Mouse (Mus musculus) limb, embryonic 14.5 days (tissue): ENCODE results near the gene Gm9837. TPM values are rescaled to one million over a fixed set of nuclear protein-coding genes. Genes with fewer than 3 reads are reported as not detected.

Experiments
- ATAC-seq: fragments of 200-750 bp; cut with Nextera tagmentation; 2 replicates; pipeline ENCODE4 v1.8.0; 2017; ENCODE audit warnings: low read depth, moderate number of reproducible peaks, moderate TSS enrichment; ENCODE audit not compliant: low FRiP score
- DNase-seq: peaks from one replicate; pipeline ENCODE4 v3.0.0-alpha.2; 2015; ENCODE audit warnings: low spot score
- H3K27ac ChIP-seq: fragments of 300-500 bp; sonication (generic); replicated peaks from 2 replicates; pipeline ENCODE4 v1.5.1; 2014; ENCODE audit warnings: low read depth, mild to moderate bottlenecking, low read length, moderate library complexity, mixed read lengths
- H3K27me3 ChIP-seq: fragments of 300-500 bp; sonication (generic); 2 replicates; pipeline ENCODE4 v1.6.1; 2014; ENCODE audit warnings: low read length, mixed read lengths; ENCODE audit not compliant: control insufficient read depth, insufficient read depth
- H3K36me3 ChIP-seq: fragments of 300-500 bp; sonication (generic); 2 replicates; pipeline ENCODE4 v1.6.1; 2014; ENCODE audit warnings: mild to moderate bottlenecking, low read length, moderate library complexity, mixed read lengths; ENCODE audit not compliant: control insufficient read depth, insufficient read depth
- H3K4me1 ChIP-seq: fragments of 300-500 bp; sonication (generic); 2 replicates; pipeline ENCODE4 v1.6.1; 2014; ENCODE audit warnings: antibody characterized with exemption, low read length, mixed read lengths; ENCODE audit not compliant: control insufficient read depth, insufficient read depth
- H3K4me2 ChIP-seq: fragments of 300-500 bp; sonication (generic); replicated peaks from 2 replicates; pipeline ENCODE4 v1.6.1; 2014; ENCODE audit warnings: low read depth, mild to moderate bottlenecking, low read length, moderate library complexity; ENCODE audit not compliant: severe bottlenecking
- H3K4me3 ChIP-seq: fragments of 300-500 bp; sonication (generic); replicated peaks from 2 replicates; pipeline ENCODE4 v1.5.1; 2014; ENCODE audit warnings: low read length
- H3K9ac ChIP-seq: fragments of 300-500 bp; sonication (generic); 2 replicates; pipeline ENCODE4 v1.6.1; 2014; ENCODE audit warnings: mild to moderate bottlenecking, low read depth, low read length, moderate library complexity; ENCODE audit not compliant: severe bottlenecking
- H3K9me3 ChIP-seq: fragments of 300-500 bp; sonication (generic); 2 replicates; pipeline ENCODE4 v1.6.1; 2016; ENCODE audit warnings: low read length; ENCODE audit not compliant: control insufficient read depth
- POLR2A ChIP-seq: fragments of 200-500 bp; IDR thresholded peaks from 2 replicates; pipeline ENCODE4 v1.8.0; 2012; ENCODE audit warnings: inconsistent platforms, mild to moderate bottlenecking, moderate library complexity, borderline replicate concordance; ENCODE audit not compliant: insufficient read depth, insufficient read length; ENCODE audit errors: extremely low read depth
- WGBS: fragments of 180-500 bp; shearing (Covaris S2); extraction: QIAGEN DNeasy Blood & Tissue Kit; methylation state at CpG from one replicate; pipeline ENCODE4 v1.1.7; 2014; 5-methylcytosine and 5-hydroxymethylcytosine counted together
- polyA plus RNA-seq, 2 experiments: library from polyadenylated mRNA; depleted of rRNA in 1 of 2; stranded (reverse) in 1 of 2; unstranded in 1 of 2; fragments of >200 nt; fragmentation: Nextera tagmentation in 1 of 2; extraction: Ambion mirVana in 1 of 2; gene quantifications; 2 replicates each; pipeline versions ENCODE4 v1.2.1 to v1.2.3; 2012 to 2014

Gm9837 gene
- polyA plus RNA-seq, 2 experiments: not detected

GRCm38 (mm10) chr11:53510351-53510750 lies 40.1 kb upstream of the Gm9837 start:
- no peak overlapping the region for H3K9ac ChIP-seq
- no peaks in the 10 kb centered on the region for H3K9me3 ChIP-seq
- H3K4me1 ChIP-seq: no peaks in the 10 kb centered on the region
- no peak overlapping the region for H3K4me3 ChIP-seq
- no peak for TF ChIP-seq POLR2A
- peak; percentile 43 for DNase-seq
- no peaks in the 10 kb centered on the region for H3K36me3 ChIP-seq
- WGBS: 44% methylated on average over 5 of the region's 5 CpGs
- peak; percentile 60; the same call in 1 of the 2 replicates for ATAC-seq
- H3K27ac ChIP-seq: no peak overlapping the region
- no peak overlapping the region for H3K4me2 ChIP-seq
- no peaks in the 10 kb centered on the region for H3K27me3 ChIP-seq

GRCm38 (mm10) chr11:53508591-53508990 lies 38.3 kb upstream of the Gm9837 start:
- ATAC-seq: no peak

DNA sequence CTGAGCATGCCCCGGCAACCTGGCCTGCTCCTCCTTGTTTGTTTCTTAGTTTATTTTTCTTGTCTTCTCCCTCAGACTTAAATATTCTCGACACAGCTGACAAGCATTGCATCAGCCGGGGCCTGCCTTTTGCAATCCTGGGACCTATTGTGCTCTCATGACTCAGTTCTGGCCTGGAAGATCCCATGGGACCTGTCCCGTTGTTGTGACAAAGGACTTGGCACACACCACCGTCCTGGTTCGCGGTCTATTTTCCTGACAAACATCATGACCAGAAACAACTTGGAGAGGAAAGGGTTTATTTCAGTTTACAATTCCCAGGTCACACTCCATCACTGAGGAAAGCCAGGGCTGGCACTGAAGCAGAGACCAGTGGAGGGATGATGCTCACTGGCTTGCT lies 37.9 kb upstream of the Gm9837 start:
- no peak for ATAC-seq
- Histone ChIP-seq H3K9me3 (no peaks in the 10 kb centered on the region), H3K27me3 (no peaks in the 10 kb centered on the region), H3K4me1 (no peaks in the 10 kb centered on the region), H3K4me2 (no peak overlapping the region), H3K4me3 (no peak overlapping the region), H3K9ac (no peak overlapping the region), H3K27ac (no peak overlapping the region), H3K36me3 (no peaks in the 10 kb centered on the region)
- TF ChIP-seq POLR2A: no peak
- no peak for DNase-seq
- WGBS: 74% methylated on average over 7 of the region's 7 CpGs

More at GRCm38 (mm10) chr11:53508591-53508990, 38.3 kb upstream of the Gm9837 start:
- Histone ChIP-seq H3K9me3 (no peaks in the 10 kb centered on the region), H3K4me3 (no peak overlapping the region), H3K27ac (no peak overlapping the region), H3K27me3 (no peaks in the 10 kb centered on the region), H3K36me3 (no peaks in the 10 kb centered on the region), H3K4me2 (no peak overlapping the region), H3K4me1 (no peaks in the 10 kb centered on the region), H3K9ac (no peak overlapping the region)
- no peak for TF ChIP-seq POLR2A
- WGBS: 57% methylated on average over 3 of the region's 3 CpGs
- no peak for DNase-seq

DNA sequence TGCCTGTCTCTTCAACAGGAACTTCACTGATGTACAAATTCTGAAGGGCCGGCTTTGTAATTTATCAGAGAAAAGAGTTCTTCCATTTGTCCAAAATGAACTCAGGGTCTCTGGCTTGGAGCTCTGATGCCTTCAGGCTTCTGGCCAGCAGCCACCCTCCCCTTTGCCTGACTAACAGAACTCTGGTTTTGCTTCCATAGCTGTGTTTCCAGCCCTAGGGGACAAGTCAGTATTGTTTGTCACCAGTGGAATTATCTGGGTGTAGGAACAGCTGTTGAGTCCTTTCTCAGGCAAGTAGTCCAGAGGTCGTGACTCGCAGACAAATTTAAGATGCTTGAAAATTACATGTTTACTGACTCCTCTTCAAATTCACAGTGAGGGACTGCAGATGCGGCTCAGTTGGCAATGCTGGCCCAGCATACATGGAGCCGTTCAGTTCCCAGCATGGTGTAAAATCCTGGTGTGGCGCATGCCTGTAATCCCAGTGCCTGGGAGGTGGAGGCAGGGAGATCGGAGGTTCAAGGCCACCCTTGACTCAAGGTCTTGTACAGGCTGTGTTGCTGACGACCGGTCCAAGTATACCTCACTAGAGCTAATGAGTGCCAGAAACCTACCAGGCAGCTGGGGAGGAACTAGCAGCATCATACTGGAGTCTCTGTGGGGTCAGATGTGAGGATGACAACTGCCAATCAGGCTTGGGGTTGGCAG lies 37.0 kb upstream of the Gm9837 start:
- H3K4me2 ChIP-seq: no peak overlapping the region
- H3K36me3 ChIP-seq: no peaks in the 10 kb centered on the region
- no peak overlapping the region for H3K9ac ChIP-seq
- DNase-seq (no peak), ATAC-seq (no peak)
- 83% methylated on average over 9 of the region's 9 CpGs for WGBS
- no peaks in the 10 kb centered on the region for H3K9me3 ChIP-seq
- no peak for TF ChIP-seq POLR2A
- no peaks in the 10 kb centered on the region for H3K4me1 ChIP-seq
- no peaks in the 10 kb centered on the region for H3K27me3 ChIP-seq
- H3K27ac ChIP-seq: no peak overlapping the region
- H3K4me3 ChIP-seq: no peak overlapping the region

- TF ChIP-seq POLR2A: no peak
- Histone ChIP-seq H3K27ac (no peak overlapping the region), H3K4me3 (no peak overlapping the region), H3K27me3 (no peaks in the 10 kb centered on the region), H3K36me3 (no peaks in the 10 kb centered on the region), H3K9me3 (no peaks in the 10 kb centered on the region), H3K4me2 (no peak overlapping the region), H3K4me1 (0 out of 2 replicates have a peak, but pooled peaks cover 3% of the 10 kb centered on the region), H3K9ac (no peak overlapping the region)
- 38% methylated on average over 4 of the region's 5 CpGs for WGBS
- no peak for DNase-seq
- ATAC-seq: no peak
Measured at GRCm38 (mm10) chr11:53505026-53505663, 34.9 kb upstream of the Gm9837 start.
